Mouse (Mus musculus) T-helper 1 cell (primary cell): Measurements from ENCODE around the gene Emilin1.

Experiments
- in situ Hi-C: fragments of 300-600 bp; cut with MboI, MseI; formaldehyde crosslinking; loops from one replicate; pipeline ENCODE4 v1.15.1; 2025; ENCODE audit warnings: high pct_unique_total_duplicates

Gene Emilin1

GRCm38 (mm10) chr5:30925217-30925616 is 12.0 kb downstream of the Emilin1 start:
- in situ Hi-C loops = loop anchor here (5.0 kb wide), 1 partner anchor 77 kb away; no protein-coding TSS in a partner anchor

DNA sequence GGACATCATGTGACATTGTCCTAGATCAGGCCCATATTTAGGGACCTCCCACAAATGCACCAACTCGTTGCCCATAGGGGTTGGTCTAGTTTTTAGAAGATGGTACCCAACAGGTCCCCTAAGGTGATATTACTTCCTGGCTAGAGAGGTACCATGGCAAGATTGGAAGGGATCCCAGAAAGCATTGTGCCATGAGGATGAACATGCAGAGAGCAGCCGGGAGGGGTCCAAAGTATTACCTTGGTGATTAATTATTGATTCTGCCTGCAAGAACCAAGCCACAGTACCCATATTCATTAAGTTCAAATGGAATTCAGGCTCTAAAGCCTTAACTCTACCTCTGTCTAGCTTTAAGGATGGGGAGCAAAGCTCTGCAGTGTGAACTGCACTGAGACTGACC is 12.9 kb downstream of the Emilin1 start:
- in situ Hi-C loops = loop anchor here (5.0 kb wide), 1 partner anchor 76 kb away; no protein-coding TSS in a partner anchor

GRCm38 (mm10) chr5:30927945-30928529 is 14.8 kb downstream of the Emilin1 start:
- in situ Hi-C loops = loop anchor here (5.0 kb wide), 1 partner anchor 74 kb away; no protein-coding TSS in a partner anchor

GRCm38 (mm10) chr5:30930121-30930520 is 16.9 kb downstream of the Emilin1 start:
- in situ Hi-C loops = loop anchor here (5.0 kb wide), 1 partner anchor 52 kb away; no protein-coding TSS in a partner anchor

DNA sequence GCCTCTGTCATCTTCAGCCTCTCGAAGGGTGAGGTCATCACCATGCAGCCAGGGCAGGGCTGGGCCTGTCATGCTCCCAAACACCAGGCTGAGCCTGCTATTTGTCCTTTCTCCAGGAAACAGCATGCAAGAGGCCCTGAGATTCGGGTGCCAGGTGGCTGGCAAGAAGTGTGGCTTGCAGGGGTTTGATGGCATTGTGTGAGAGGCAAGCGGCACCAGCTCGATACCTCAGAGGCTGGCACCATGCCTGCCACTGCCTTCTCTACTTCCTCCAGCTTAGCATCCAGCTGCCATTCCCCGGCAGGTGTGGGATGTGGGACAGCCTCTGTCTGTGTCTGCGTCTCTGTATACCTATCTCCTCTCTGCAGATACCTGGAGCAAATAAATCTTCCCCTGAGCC is 17.6 kb downstream of the Emilin1 start:
- in situ Hi-C loops = loop anchor here (5.0 kb wide), 1 partner anchor 51 kb away; no protein-coding TSS in a partner anchor

DNA sequence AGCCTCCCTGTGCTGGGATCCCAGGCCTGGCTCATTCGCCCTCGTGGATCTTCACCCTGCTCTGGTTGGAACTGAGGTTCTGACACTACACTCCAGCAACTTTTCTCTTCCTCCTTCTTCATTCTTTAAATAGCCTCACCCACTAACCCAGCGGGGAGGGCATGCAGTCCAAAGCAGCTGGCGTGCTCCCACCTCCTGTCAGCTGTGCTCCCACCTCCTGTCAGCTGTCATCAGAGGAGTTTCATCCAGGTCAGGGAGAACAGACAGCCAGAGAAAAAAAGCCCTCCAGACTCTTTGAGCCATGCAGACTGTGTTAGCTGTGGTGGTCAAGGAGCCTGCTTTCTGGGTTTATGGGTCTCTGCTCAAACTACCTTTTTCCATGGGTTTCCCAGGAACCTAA is 18.2 kb downstream of the Emilin1 start:
- in situ Hi-C loops = loop anchor here (5.0 kb wide), 1 partner anchor 51 kb away; no protein-coding TSS in a partner anchor

DNA sequence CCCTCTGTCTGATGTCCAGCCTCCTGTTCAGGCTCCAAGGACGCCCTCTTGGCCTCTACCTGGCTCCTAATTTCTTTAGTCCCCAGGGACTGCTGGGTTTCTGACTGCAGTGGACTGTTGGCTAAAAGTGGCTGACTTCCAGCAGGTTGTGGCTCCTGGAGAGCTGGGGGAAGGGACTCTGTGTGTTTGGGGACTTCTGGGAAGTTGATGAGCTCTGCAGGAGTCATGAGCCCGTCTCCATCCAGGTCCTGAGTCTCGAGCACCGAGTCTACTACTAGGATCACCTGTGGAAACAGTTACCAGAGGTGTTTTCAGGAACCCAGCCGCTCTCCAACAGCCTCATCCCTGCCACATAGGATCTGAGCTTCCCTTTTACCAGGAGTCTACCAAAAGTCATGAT is 20.5 kb downstream of the Emilin1 start:
- in situ Hi-C loops = loop anchor here (5.0 kb wide), 1 partner anchor 49 kb away; no protein-coding TSS in a partner anchor

DNA sequence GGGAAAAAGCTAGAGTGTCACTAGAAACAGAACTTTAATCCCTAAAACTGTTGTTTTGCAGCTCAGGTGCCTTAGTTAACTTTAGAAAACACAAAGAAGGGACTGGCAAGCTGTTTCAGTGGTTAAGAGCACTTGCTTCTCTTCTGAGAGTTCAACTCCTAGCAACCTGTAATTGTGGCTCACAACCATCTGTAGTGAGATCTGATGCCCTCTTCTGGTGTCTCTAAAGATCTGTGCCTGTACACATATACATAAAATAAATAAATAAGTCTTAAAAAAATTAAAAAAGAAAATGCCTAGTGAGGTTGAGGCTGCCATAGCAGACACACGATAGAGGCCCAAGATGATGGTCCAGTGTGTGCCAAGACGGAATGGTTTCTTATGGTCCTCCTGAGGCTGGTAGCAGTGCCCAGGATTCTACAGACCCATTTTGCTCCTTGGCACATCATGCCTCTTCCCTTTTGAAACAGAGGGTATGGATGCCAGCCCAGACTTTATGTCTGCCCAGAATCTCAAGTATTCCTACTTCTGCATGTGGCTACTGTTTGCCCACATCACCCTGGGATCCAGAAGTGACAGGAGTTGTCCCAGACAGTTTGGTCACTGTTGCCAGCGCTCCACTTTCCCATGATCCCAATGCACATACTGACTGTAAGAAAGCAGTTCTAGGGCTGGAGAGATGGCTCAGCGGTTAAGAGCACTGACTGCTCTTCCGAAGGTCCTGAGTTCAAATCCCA is 21.7 kb downstream of the Emilin1 start:
- in situ Hi-C loops = loop anchor here (5.0 kb wide), 1 partner anchor 47 kb away; no protein-coding TSS in a partner anchor

GRCm38 (mm10) chr5:30943004-30943403 is 29.8 kb downstream of the Emilin1 start:
- in situ Hi-C loops = no loop called here

- in situ Hi-C loops = no loop called here
Measured at GRCm38 (mm10) chr5:30944344-30944743, 31.1 kb downstream of the Emilin1 start.

DNA sequence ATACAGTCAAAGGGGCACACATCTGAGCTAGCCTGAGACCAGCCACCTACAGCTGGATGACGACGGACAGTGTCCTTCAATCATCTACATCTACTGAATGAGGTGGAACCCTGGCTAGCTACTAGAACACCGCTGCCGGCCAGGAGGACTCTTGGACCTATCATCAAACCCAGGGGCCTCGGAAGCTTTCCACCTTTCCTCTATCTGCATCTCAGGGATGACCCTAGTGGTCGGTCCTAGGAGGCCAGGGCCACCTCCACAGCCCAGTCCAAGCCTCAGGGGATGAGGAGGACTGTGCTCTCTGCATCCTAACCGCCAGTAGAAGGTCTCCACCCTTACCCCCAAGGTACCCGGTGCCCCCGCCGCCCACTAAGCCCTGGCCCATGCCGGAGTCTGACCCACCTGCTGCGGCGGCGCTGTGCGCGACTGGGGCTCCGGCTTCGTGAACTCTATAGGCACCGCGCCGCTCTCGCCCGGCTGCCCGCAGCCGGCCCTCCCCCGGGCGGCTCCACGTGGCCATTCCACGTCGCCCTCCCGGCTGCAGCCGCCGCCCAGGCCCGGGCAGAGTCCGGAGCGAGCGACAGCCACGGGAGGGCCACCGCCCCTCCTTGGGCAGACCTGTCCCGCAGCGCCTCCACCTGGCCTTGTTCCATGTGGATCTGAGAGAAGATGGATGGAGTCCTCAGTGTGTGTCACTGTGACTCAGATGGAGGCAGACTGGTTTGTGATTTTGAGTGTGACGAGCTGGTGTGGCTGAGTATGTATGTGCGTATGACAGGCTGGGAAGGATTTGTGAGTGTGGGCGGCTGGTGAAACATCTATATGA is 32.0 kb downstream of the Emilin1 start, which contains the start of gene Cgref1:
TSS of gene Cgref1 (minus strand) at position 636 of the 826 bp plus-strand sequence.
- in situ Hi-C loops = no loop called here

- in situ Hi-C loops = no loop called here
Measured at GRCm38 (mm10) chr5:30948620-30949019, 35.4 kb downstream of the Emilin1 start.

- in situ Hi-C loops = no loop called here
Measured at GRCm38 (mm10) chr5:30949654-30950326, 36.6 kb downstream of the Emilin1 start.

GRCm38 (mm10) chr5:30950451-30950850 is 37.2 kb downstream of the Emilin1 start:
- in situ Hi-C loops = no loop called here

GRCm38 (mm10) chr5:30950922-30951321 is 37.7 kb downstream of the Emilin1 start:
- in situ Hi-C loops = no loop called here

DNA sequence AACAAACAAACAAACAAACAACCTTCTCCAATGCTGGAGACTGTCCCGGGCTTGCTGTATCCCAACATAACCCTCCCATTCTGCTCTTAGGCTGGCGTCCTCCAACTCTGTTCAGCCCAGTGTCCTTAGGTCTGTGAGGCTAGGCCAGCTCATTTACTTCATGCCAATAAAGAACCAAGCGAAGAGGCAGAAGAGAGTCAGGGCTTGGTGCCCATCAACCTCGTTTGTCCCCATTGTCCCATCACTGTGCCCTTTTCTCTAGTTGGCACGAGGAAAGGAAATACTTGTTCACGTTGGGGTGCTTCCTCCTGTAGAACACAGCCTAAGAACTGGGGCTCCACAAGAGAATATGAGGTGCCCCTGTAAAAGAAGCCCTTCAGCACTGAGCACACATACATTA is 38.5 kb downstream of the Emilin1 start:
- in situ Hi-C loops = no loop called here

DNA sequence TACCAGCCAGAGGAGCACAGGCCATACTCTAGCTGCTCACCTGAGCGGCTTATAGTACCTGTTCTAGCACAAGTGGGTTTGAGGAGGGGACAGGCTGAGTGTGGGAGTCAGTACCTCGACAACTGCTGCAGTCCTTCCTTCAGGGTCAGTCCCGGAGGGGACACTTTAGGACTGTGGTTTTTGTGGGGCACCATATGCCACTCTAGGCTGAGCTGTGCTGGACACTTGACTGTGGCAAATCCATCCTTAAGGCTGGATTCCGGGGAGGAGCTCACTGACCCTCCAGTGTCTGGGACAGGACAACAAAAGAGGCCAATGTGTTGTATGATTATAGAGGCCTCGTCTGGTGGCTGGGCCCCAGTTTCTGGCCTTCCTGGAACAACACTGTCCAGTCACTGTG is 39.3 kb downstream of the Emilin1 start:
- in situ Hi-C loops = no loop called here

DNA sequence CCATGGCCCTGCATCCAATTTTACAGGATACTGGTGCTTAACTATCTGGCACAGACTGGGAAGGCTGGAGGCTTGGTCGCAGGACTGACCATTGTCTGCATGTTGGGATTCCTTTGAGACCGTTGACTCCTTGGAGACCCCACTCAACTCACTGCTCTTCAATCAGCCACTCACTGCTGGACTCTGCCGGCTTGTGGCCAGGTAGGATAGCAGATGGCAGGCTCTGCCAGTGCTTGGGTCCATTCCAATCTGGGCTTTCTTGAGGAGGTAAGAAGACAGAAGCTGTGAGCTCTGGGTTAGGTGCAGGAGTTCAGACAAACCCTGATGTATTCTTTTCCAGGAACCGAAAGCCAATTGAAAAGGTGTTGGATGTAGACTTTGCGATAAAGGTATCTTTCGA is 40.9 kb downstream of the Emilin1 start:
- in situ Hi-C loops = no loop called here

DNA sequence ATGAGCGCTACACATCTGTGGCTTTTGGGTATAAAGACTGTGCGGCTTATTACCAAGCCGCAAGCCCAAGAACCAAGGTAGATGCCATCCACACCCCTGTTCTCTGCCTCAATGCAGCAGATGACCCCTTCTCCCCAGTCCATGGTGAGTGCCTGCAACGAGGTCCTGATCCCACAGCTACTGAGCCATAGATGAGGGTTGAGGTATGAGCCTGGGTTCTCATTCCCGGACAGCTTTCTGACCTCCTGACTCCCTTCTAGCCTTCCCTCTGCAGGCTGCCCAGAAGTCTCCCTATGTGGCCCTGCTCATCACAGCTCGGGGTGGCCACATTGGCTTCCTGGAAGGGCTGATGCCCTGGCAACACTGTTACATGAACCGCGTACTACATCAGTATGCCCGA is 41.4 kb downstream of the Emilin1 start:
- in situ Hi-C loops = no loop called here

DNA sequence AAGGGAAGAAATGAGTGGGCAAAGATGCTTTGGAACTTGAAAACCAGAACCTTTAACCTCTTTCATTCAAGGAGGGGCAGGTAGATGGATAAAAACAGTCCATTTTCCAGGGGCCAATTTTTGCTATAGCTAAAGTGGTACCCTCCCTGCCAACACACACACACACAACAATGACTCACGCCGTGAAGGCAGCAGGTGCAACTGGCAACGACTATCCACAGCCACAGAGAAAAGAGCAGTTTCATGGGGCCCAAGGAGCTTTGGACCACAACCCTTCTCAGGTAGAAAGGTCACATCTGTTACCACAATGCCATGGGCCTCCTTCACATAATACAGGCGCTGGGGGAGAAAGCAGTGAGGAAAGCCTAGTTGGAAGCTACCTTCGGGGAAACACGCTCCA is 42.5 kb downstream of the Emilin1 start:
- in situ Hi-C loops = no loop called here

- in situ Hi-C loops = no loop called here
Measured at GRCm38 (mm10) chr5:30957891-30958290, 44.7 kb downstream of the Emilin1 start.
